Mouse (Mus musculus): ENCODE data around the gene Mfsd7a. TPM values are rescaled to one million over a fixed set of nuclear protein-coding genes. Genes with fewer than 3 reads are reported as not detected.

Gene Mfsd7a
- 0.26 and 0.29 TPM in 2 replicates for polyA plus RNA-seq (2021; fragmentation: Nextera tagmentation)
- long read RNA-seq, experiment 1, result 0 reads
- long read RNA-seq, experiment 2, partial matches to known transcripts, result 0 of 3 reads
- long read RNA-seq, experiment 2, other reads (novel, unspliced or antisense), result 0 of 3 reads

GRCm38 (mm10) chr5:108448785-108449668, at the start of gene Mfsd7a:
Gene Mfsd7a, minus strand, starts transcription at chr5:108448891.

GRCm38 (mm10) chr5:108461082-108462065, 12.7 kb upstream of the Mfsd7a start, which contains the start of gene Pcgf3:
Gene Pcgf3, plus strand, starts transcription at chr5:108461232.

GRCm38 (mm10) chr5:108433804-108434587, 14.7 kb downstream of the Mfsd7a start, which contains the start of gene Atp5k:
Gene Atp5k, minus strand, starts transcription at chr5:108434448.

Other genes starting within 250 kb of the Mfsd7a start
- 25.0 and 25.1 TPM in 2 replicates for gene Dr1, start 180.0 kb downstream of the Mfsd7a start, polyA plus RNA-seq (2021; fragmentation: Nextera tagmentation)
- gene Pigg, start 136.3 kb downstream of the Mfsd7a start, polyA plus RNA-seq (2021; fragmentation: Nextera tagmentation), result 3.5 and 4.3 TPM in 2 replicates
- 5.2 and 7.0 TPM in 2 replicates for gene Gm42517, start 81.0 kb downstream of the Mfsd7a start, polyA plus RNA-seq (2021; fragmentation: Nextera tagmentation)
- 0.06 and 0.11 TPM in 2 replicates for gene Pde6b, start 60.5 kb downstream of the Mfsd7a start, polyA plus RNA-seq (2021; fragmentation: Nextera tagmentation)
- gene Atp5k, start 14.4 kb downstream of the Mfsd7a start, polyA plus RNA-seq (2021; fragmentation: Nextera tagmentation), result 1,933 and 2,052 TPM in 2 replicates
- gene Pcgf3, start 12.3 kb upstream of the Mfsd7a start, polyA plus RNA-seq (2021; fragmentation: Nextera tagmentation), result 6.0 and 13.0 TPM in 2 replicates
- gene Cplx1, start 101.1 kb upstream of the Mfsd7a start, polyA plus RNA-seq (2021; fragmentation: Nextera tagmentation), result 194 and 237 TPM in 2 replicates
- gene Gak, start 180.9 kb upstream of the Mfsd7a start, polyA plus RNA-seq (2021; fragmentation: Nextera tagmentation), result 41.8 and 61.4 TPM in 2 replicates
- 40.0 and 51.2 TPM in 2 replicates for gene Tmem175, start 180.9 kb upstream of the Mfsd7a start, polyA plus RNA-seq (2021; fragmentation: Nextera tagmentation)
- 11.2 and 12.2 TPM in 2 replicates for gene Idua, start 211.4 kb upstream of the Mfsd7a start, polyA plus RNA-seq (2021; fragmentation: Nextera tagmentation)
- 4.2 and 4.7 TPM in 2 replicates for gene Dgkq, start 220.8 kb upstream of the Mfsd7a start, polyA plus RNA-seq (2021; fragmentation: Nextera tagmentation)
- gene Slc26a1, start 226.7 kb upstream of the Mfsd7a start, polyA plus RNA-seq (2021; fragmentation: Nextera tagmentation), result 0.63 and 1.4 TPM in 2 replicates
- gene Fgfrl1, start 243.5 kb upstream of the Mfsd7a start, polyA plus RNA-seq (2021; fragmentation: Nextera tagmentation), result 5.2 and 7.0 TPM in 2 replicates

All from layer of hippocampus, adult 6 months (tissue).